Mouse (Mus musculus) right cerebral cortex, postnatal 14 days (tissue): Measurements from ENCODE around the gene Mx1.

Source experiments
- DNase-seq: peaks from one replicate; pipeline ENCODE4 v3.0.0; 2022

Gene Mx1

GRCm38 (mm10) chr16:97443670-97444263, 18.9 kb downstream of the Mx1 start:
- DNase-seq = no peak

- DNase-seq = no peak
These were observed 20.7 kb downstream of the Mx1 start for GRCm38 (mm10) chr16:97441967-97442366.

- DNase-seq = no peak
These were observed 24.5 kb downstream of the Mx1 start for GRCm38 (mm10) chr16:97438191-97438590.

GRCm38 (mm10) chr16:97437448-97438056, 25.2 kb downstream of the Mx1 start:
- no peak for DNase-seq

- no peak for DNase-seq
These were observed 28.5 kb downstream of the Mx1 start for GRCm38 (mm10) chr16:97434206-97434605.

GRCm38 (mm10) chr16:97431328-97431727, 31.4 kb downstream of the Mx1 start:
- peak; percentile 38 for DNase-seq

- DNase-seq = no peak
These were observed 32.6 kb downstream of the Mx1 start for GRCm38 (mm10) chr16:97430091-97430490.

GRCm38 (mm10) chr16:97428026-97428425, 34.7 kb downstream of the Mx1 start:
- DNase-seq = no peak

- no peak for DNase-seq
These were observed 39.1 kb downstream of the Mx1 start for GRCm38 (mm10) chr16:97423627-97424026.

GRCm38 (mm10) chr16:97421671-97422070, 41.0 kb downstream of the Mx1 start:
- no peak for DNase-seq

- peak; percentile 21 for DNase-seq
These were observed 43.8 kb downstream of the Mx1 start for GRCm38 (mm10) chr16:97418749-97419453.

- peak; percentile 59 for DNase-seq
These were observed 44.7 kb downstream of the Mx1 start for GRCm38 (mm10) chr16:97417896-97418542.

- no peak for DNase-seq
These were observed 57.2 kb downstream of the Mx1 start for GRCm38 (mm10) chr16:97405476-97406012.

GRCm38 (mm10) chr16:97402213-97402785, 60.4 kb downstream of the Mx1 start:
- DNase-seq = no peak

- DNase-seq = no peak
These were observed 61.0 kb downstream of the Mx1 start for GRCm38 (mm10) chr16:97401741-97402140.

- DNase-seq = no peak
These were observed 62.7 kb downstream of the Mx1 start for GRCm38 (mm10) chr16:97399991-97400390.

- DNase-seq = no peak
These were observed 64.7 kb downstream of the Mx1 start for GRCm38 (mm10) chr16:97397945-97398531.
